Mouse (Mus musculus): ENCODE data around the gene Dnm2. TPM values are rescaled to one million over a fixed set of nuclear protein-coding genes. Genes with fewer than 3 reads are reported as not detected.
"Not testable (repeated sequence)": the region's sequence is repeated elsewhere in the genome, so short reads cannot be mapped to it uniquely, and the experiment has no call there.

The Dnm2 gene
- polyA plus RNA-seq, 1 experiment from 2014 or later = 145 TPM

DNA sequence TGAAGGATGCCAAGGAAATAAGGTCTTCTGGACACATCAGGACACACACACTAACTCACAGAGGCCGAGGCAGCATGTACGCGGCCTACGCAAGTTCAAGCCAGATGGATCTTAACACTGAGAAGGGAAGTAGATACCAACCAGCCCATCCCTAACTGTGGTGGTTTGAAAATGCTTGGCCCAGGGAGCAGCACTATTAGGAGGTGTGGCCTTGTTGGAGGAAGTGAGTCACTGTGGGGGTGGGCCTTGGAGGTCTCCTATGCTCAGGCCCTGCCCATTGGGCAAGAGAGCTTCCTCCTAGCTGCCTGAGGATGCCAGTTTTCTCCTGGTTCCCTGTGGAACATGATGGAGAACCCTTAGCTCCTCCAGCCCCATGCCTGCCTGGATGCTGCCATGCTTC, 88.8 kb downstream of the Dnm2 start:
- WGBS (ENCODE audit: missing documents) = 96% methylated on average over 4 of the region's 4 CpGs
- Histone ChIP-seq H3K36me3 (ENCODE audit: inconsistent target) (no peaks in the 10 kb centered on the region), H3K27ac (no peak overlapping the region), H3K79me2 (ENCODE audit: inconsistent target) (no peaks in the 10 kb centered on the region), H3K4me3 (ENCODE audit: inconsistent target) (no peak overlapping the region)

DNA sequence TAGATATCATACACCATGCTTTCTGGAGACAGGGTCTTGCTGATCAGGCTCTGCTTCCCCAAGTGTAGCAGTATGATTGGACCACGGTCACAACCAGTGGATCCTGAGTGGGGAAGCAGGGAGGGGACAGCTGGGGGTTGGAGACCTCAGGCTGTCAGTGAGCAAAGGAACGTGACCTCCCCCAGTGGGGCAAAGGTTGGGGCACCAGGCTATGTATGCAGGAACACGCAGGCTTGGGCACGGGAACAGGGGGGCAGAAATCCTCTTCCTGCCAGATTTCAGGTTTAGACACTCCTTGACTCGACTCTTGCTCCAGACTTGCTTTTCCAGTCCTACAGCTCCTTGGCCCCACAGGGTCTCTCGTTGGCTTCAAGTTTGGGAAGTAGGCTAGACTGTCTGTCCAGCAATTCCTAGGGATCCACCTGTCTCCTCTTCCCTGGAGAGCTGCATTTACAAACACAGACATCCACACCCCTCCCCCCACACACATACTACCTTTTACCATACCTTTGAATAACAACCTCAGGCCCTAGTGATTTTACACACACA, 93.3 kb downstream of the Dnm2 start:
- 89% methylated on average over 6 of the region's 6 CpGs for WGBS (ENCODE audit: missing documents)
- Histone ChIP-seq H3K27ac (no peak overlapping the region), H3K4me3 (ENCODE audit: inconsistent target) (no peak overlapping the region), H3K36me3 (ENCODE audit: inconsistent target) (no peaks in the 10 kb centered on the region), H3K79me2 (ENCODE audit: inconsistent target) (no peaks in the 10 kb centered on the region)

DNA sequence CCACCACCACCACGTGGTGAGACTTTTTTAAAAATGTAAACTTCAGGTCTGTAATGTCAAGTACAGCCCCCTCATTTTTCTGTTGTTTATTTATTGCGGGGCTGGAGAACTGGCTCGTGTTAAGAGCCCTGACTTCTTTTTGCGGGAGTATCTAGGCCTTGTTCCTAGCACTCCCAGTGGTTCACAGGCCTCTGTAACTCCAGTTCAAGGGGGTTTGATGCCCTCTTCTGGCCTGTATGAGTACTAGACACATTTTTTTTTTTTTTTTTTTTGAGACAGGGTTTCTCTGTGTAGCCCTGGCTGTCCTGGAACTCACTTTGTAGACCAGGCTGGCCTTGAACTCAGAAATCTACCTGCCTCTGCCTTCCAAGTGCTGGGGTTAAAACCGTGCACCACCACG, 94.0 kb downstream of the Dnm2 start:
- H3K36me3 ChIP-seq (ENCODE audit: inconsistent target); H3K79me2 ChIP-seq (ENCODE audit: inconsistent target); H3K27ac ChIP-seq; H3K4me3 ChIP-seq (ENCODE audit: inconsistent target): not testable (repeated sequence)
- 93% methylated on average over 6 of the region's 6 CpGs for WGBS (ENCODE audit: missing documents)

- Histone ChIP-seq H3K4me3 (ENCODE audit: inconsistent target) (peak overlapping the region; percentile 85), H3K27ac (peak overlapping the region; percentile 99), H3K79me2 (ENCODE audit: inconsistent target) (peaks cover 28% of the 10 kb centered on the region), H3K36me3 (ENCODE audit: inconsistent target) (peaks cover 18% of the 10 kb centered on the region; the same call in 1 of the 2 replicates)
- 15% methylated on average over 7 of the region's 7 CpGs for WGBS (ENCODE audit: missing documents)
These were observed 100.6 kb downstream of the Dnm2 start for GRCm38 (mm10) chr9:21525142-21525936.

DNA sequence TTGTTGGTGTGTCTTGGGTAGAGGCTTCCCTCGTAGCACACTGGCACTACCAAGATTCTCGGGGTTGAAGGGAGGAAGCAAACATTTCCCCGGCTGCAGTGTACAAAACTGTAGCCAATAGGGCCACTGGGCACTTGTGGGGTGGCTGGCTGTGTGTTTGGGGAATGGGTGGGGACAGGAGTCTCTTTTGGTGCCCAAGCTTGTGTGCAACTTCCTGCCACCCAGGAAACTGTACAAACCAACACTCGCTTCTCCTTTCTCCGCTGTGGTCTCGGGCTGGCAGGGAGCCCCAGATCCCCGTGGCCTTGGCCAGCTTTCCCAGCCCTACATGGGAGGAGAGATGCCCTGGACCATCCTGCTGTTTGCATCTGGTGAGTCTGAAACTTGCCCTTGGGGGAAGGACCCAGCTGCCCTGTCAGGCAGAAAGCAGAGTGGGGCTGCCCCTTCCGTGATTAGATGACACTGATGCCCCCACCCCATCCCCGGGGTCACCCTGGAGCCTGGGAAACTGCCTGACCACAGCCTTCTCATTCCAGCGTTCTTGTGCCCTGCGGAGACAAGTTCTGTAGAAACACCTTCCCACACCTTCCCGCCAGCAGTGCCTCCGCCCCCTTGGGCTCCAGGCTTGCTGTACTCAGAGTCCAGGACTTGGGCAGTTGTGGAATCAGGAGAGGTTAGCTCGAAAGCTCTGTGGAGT, 101.4 kb downstream of the Dnm2 start, which contains the start of gene AB124611:
Gene AB124611, plus strand, starts transcription at position 240 of the 697 bp plus-strand sequence.
- Histone ChIP-seq H3K27ac (peak within 1 kb of the TSS; percentile 99), H3K79me2 (ENCODE audit: inconsistent target) (peaks cover 28% of the 10 kb centered on the region), H3K4me3 (ENCODE audit: inconsistent target) (peak within 1 kb of the TSS; percentile 85), H3K36me3 (ENCODE audit: inconsistent target) (peaks cover 18% of the 10 kb centered on the region)
- WGBS (ENCODE audit: missing documents) = 14% methylated on average over 13 of the region's 14 CpGs

DNA sequence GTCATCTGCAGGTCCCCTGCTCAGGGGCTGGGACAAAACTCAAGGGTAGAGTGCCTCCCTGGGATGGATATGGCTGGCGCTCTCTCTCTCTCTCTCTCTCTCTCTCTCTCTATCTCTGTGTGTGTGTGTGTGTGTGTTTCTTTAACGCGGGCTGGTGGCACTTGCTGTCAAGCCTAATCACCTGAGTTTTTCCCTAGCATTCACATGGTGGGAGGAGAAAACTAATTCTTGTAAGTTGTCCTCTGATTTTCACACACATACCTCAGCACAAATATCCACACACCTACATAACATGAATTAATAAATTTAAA, 101.9 kb downstream of the Dnm2 start:
- peak overlapping the region; percentile 99 for H3K27ac ChIP-seq
- H3K79me2 ChIP-seq (ENCODE audit: inconsistent target) = peaks cover 28% of the 10 kb centered on the region
- no CpG with 5 or more reads among the region's 3 CpGs for WGBS (ENCODE audit: missing documents)
- peak overlapping the region; percentile 85 for H3K4me3 ChIP-seq (ENCODE audit: inconsistent target)
- peaks cover 18% of the 10 kb centered on the region for H3K36me3 ChIP-seq (ENCODE audit: inconsistent target)

GRCm38 (mm10) chr9:21527100-21527801, 102.5 kb downstream of the Dnm2 start:
- peaks cover 20% of the 10 kb centered on the region for H3K36me3 ChIP-seq (ENCODE audit: inconsistent target)
- H3K27ac ChIP-seq = peak overlapping the region; percentile 99
- H3K4me3 ChIP-seq (ENCODE audit: inconsistent target) = peak overlapping the region; percentile 85; the same call in 1 of the 2 replicates
- no CpG with 5 or more reads among the region's 2 CpGs for WGBS (ENCODE audit: missing documents)
- H3K79me2 ChIP-seq (ENCODE audit: inconsistent target) = peaks cover 28% of the 10 kb centered on the region

- Histone ChIP-seq H3K36me3 (ENCODE audit: inconsistent target) (peaks cover 23% of the 10 kb centered on the region), H3K79me2 (ENCODE audit: inconsistent target) (peaks cover 28% of the 10 kb centered on the region), H3K27ac (peak overlapping the region; percentile 99), H3K4me3 (ENCODE audit: inconsistent target) (no peak overlapping the region)
- WGBS (ENCODE audit: missing documents) = 11% methylated on average over 1 of the region's 1 CpGs
These were observed 103.2 kb downstream of the Dnm2 start for GRCm38 (mm10) chr9:21527917-21528324.

DNA sequence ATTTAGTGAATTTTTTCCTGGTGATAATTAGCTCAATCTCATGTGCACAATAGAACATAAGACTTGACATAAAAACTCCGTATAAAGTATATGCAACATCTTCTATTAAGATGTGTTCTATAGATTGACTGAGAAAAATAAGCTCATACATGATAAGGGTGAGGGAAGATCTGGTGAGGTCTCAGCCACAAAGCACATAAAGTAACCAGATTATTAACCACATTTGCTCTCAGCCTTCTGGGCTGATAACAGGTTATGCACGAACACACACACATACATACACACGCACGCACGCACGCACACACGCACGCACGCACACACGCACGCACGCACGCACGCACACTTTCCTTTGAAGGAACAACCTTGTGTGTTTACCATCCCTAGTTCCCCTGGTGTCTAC, 111.8 kb downstream of the Dnm2 start:
- Histone ChIP-seq H3K36me3 (ENCODE audit: inconsistent target) (peaks cover 55% of the 10 kb centered on the region; the same call in 1 of the 2 replicates), H3K79me2 (ENCODE audit: inconsistent target) (no peaks in the 10 kb centered on the region), H3K27ac (no peak overlapping the region), H3K4me3 (ENCODE audit: inconsistent target) (no peak overlapping the region)
- WGBS (ENCODE audit: missing documents) = 86% methylated on average over 6 of the region's 14 CpGs

DNA sequence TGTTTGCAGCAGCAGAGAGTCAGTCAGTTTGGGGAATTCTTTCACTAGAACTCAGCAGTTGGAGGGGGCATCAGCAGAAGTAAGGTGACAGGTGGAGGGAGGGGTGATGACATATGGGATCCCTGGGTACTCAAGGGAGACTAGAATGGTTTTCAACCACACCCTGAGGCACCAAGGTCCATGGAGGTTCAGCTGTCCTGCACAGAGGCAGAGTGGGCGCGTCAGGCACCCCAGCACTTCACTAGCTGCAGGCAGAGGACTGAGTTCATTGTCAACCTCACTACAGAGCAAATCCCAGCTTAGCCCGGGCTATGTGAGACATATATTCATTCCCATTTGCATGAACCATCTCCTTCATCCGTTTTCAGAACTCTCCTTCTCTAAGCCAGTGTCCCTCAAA, 112.3 kb downstream of the Dnm2 start:
- H3K4me3 ChIP-seq (ENCODE audit: inconsistent target) = no peak overlapping the region
- 91% methylated on average over 4 of the region's 4 CpGs for WGBS (ENCODE audit: missing documents)

GRCm38 (mm10) chr9:21539981-21540753, 115.5 kb downstream of the Dnm2 start:
- H3K79me2 ChIP-seq (ENCODE audit: inconsistent target) = no peaks in the 10 kb centered on the region
- 74% methylated on average over 7 of the region's 7 CpGs for WGBS (ENCODE audit: missing documents)
- H3K36me3 ChIP-seq (ENCODE audit: inconsistent target) = peaks cover 46% of the 10 kb centered on the region; the same call in 1 of the 2 replicates
- no peak overlapping the region for H3K27ac ChIP-seq
- no peak overlapping the region for H3K4me3 ChIP-seq (ENCODE audit: inconsistent target)

More for the DNA sequence above, 112.3 kb downstream of the Dnm2 start:
- peaks cover 59% of the 10 kb centered on the region; the same call in 1 of the 2 replicates for H3K36me3 ChIP-seq (ENCODE audit: inconsistent target)
- no peak overlapping the region for H3K27ac ChIP-seq
- no peaks in the 10 kb centered on the region for H3K79me2 ChIP-seq (ENCODE audit: inconsistent target)

- not testable (repeated sequence) for H3K27ac ChIP-seq; H3K4me3 ChIP-seq (ENCODE audit: inconsistent target); H3K79me2 ChIP-seq (ENCODE audit: inconsistent target)
- whole genome bisulfite sequencing (ENCODE audit: missing documents) = 100% methylated on average over 2 of the region's 2 CpGs
- H3K36me3 ChIP-seq (ENCODE audit: inconsistent target) = peaks cover 34% of the 10 kb centered on the region; the same call in 1 of the 2 replicates
These were observed 117.3 kb downstream of the Dnm2 start for GRCm38 (mm10) chr9:21542001-21542400.

DNA sequence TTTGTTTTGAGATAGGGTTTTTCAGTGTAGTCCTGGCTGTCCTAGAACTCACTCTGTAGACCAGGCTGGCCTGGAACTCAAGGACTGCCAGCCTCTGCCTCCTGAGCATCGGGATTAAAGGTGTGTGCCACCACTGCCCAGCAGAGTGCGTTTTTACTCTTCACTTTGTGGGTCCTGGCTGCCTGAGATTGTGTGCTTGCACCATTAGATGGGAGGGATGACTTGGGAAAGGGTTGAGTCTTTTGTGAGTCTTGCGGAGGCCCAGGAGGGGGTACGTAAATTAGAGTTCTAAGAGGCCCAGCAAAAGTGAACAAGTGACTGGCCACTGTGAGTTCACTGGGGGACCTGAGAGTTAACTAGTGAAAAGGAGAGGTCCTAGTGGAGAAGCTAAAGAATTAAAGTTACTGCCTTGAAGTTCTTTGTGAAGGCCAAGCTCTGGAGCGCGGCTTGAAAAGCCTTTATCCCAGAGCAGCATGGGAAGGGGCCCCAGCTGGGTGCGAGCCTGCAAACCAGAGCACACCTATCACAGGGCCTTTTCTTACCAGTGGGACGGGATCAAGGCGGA, 120.7 kb downstream of the Dnm2 start:
- WGBS (ENCODE audit: missing documents) = 43% methylated on average over 9 of the region's 9 CpGs
- Histone ChIP-seq H3K79me2 (ENCODE audit: inconsistent target) (peaks cover 28% of the 10 kb centered on the region), H3K27ac (peak overlapping the region; percentile 38; the same call in 1 of the 2 replicates), H3K36me3 (ENCODE audit: inconsistent target) (peaks cover 14% of the 10 kb centered on the region; the same call in 1 of the 2 replicates), H3K4me3 (ENCODE audit: inconsistent target) (peak overlapping the region; percentile 41)

Measured in macrophage (primary cell).